Mouse (Mus musculus) forebrain, postnatal 0 days (tissue): ENCODE results near the gene Scgb2a2. TPM values are rescaled to one million over a fixed set of nuclear protein-coding genes. Genes with fewer than 3 reads are reported as not detected.

Experiments used
- ATAC-seq: fragments of 200-750 bp; cut with Nextera tagmentation; 2 replicates; pipeline ENCODE4 v1.8.0; 2017; ENCODE audit warnings: mild to moderate bottlenecking, moderate library complexity
- DNase-seq: peaks from one replicate; pipeline ENCODE4 v3.0.0-alpha.2; 2015
- H3K27ac ChIP-seq: fragments of 300-500 bp; sonication (generic); 2 replicates; pipeline ENCODE4 v1.5.1; 2014; ENCODE audit warnings: low read depth, mild to moderate bottlenecking, antibody characterized with exemption, low read length, moderate library complexity, mixed read lengths
- H3K27me3 ChIP-seq: fragments of 300-500 bp; sonication (generic); 2 replicates; pipeline ENCODE4 v1.6.1; 2014; ENCODE audit warnings: mild to moderate bottlenecking, low read length, mixed read lengths; ENCODE audit not compliant: insufficient read depth
- H3K36me3 ChIP-seq: fragments of 300-500 bp; sonication (generic); 2 replicates; pipeline ENCODE4 v1.6.1; 2014; ENCODE audit warnings: mild to moderate bottlenecking, moderate library complexity; ENCODE audit not compliant: insufficient read depth
- H3K4me1 ChIP-seq: fragments of 300-500 bp; sonication (generic); 2 replicates; pipeline ENCODE4 v1.6.1; 2014; ENCODE audit warnings: antibody characterized with exemption; ENCODE audit not compliant: insufficient read depth
- H3K4me2 ChIP-seq: fragments of 300-500 bp; sonication (generic); 2 replicates; pipeline ENCODE4 v1.6.1; 2014; ENCODE audit warnings: low read depth, mild to moderate bottlenecking, moderate library complexity
- H3K4me3 ChIP-seq: fragments of 300-500 bp; sonication (generic); 2 replicates; pipeline ENCODE4 v1.5.1; 2014; ENCODE audit warnings: low read depth, low read length, mixed read lengths
- H3K9ac ChIP-seq: fragments of 300-500 bp; sonication (generic); 2 replicates; pipeline ENCODE4 v1.6.1; 2014; ENCODE audit warnings: mild to moderate bottlenecking
- H3K9me3 ChIP-seq: fragments of 300-500 bp; sonication (generic); 2 replicates; pipeline ENCODE4 v1.6.1; 2016; ENCODE audit warnings: low read length
- CTCF ChIP-seq: sonication (generic); IDR thresholded peaks from 2 replicates; pipeline ENCODE4 v1.5.1; 2016; ENCODE audit warnings: antibody characterized with exemption, control low read depth, low read depth
- WGBS: fragments of 180-500 bp; shearing (Covaris S2); extraction: QIAGEN DNeasy Blood & Tissue Kit; methylation state at CpG from one replicate; pipeline ENCODE4 v1.1.7; 2014; 5-methylcytosine and 5-hydroxymethylcytosine counted together
- polyA plus RNA-seq: library from polyadenylated mRNA; unstranded; fragments of >200 nt; fragmentation: Nextera tagmentation; extraction: Ambion mirVana; gene quantifications from 2 replicates; pipeline ENCODE4 v1.2.1, GENCODE M21; 2015
- total RNA-seq: library from RNA; depleted of rRNA; stranded (reverse); fragments of >200 nt; gene quantifications from 2 replicates; pipeline ENCODE4 v1.2.3, GENCODE M21; 2014

The Scgb2a2 gene
- total and polyA plus RNA-seq, 2 experiments from 2014 or later = not detected

- no peaks in the 10 kb centered on the region for H3K9me3 ChIP-seq
- 96% methylated on average over 20 of the region's 20 CpGs for WGBS
- TF ChIP-seq CTCF = no peak
- H3K4me2 ChIP-seq = no peak overlapping the region
- H3K36me3 ChIP-seq = peaks cover 65% of the 10 kb centered on the region
- H3K9ac ChIP-seq = no peak overlapping the region
- DNase-seq (no peak), ATAC-seq (no peak)
- no peaks in the 10 kb centered on the region for H3K4me1 ChIP-seq
- H3K27ac ChIP-seq = no peak overlapping the region
- no peaks in the 10 kb centered on the region for H3K27me3 ChIP-seq
- no peak overlapping the region for H3K4me3 ChIP-seq
Measured at GRCm38 (mm10) chr19:9878186-9878835, 30.9 kb downstream of the Scgb2a2 start.

DNA sequence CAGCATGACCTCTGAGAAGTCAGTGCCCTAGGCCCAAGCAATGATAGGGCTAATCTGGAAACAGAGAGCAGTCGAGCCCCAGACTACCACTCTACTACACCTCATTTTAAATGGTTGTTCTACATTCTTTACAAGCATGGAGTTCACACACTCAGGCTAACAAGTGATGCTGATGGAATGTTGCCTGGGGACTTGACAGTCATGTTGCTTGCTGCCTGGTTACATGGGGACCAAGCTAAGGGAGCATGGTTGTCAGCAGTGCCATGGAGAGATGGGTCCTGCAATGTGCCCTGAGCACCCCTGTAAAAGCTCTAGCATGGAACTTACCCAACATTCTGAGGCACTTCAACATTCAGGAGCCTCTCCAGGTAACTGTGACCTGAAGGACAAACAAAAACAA is 39.0 kb downstream of the Scgb2a2 start:
- WGBS = 90% methylated on average over 1 of the region's 1 CpGs
- no peak overlapping the region for H3K4me3 ChIP-seq

DNA sequence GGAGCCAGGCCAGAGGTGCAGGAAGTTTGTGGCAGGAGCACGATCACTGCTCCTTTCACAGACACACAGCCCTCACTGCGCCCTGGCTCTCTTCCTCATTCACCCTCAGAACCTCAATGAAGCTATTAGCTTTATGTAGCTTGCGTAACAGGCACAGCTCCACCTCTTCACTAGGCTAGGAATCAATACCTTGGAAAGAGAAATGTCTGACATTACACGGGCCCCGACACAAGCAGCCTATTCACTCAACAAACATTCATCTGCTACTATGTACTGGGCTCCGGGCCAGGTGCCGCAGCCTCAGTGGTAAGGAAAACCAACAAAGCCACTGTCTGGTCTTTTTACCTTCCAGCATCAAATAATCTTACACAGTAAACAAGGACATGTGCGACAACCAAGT is 39.4 kb downstream of the Scgb2a2 start:
- peaks cover 37% of the 10 kb centered on the region for H3K36me3 ChIP-seq

More for the DNA sequence above, 39.0 kb downstream of the Scgb2a2 start:
- DNase-seq (no peak), ATAC-seq (no peak)
- Histone ChIP-seq H3K36me3 (peaks cover 39% of the 10 kb centered on the region), H3K9me3 (no peaks in the 10 kb centered on the region), H3K4me1 (no peaks in the 10 kb centered on the region), H3K4me2 (no peak overlapping the region), H3K27ac (no peak overlapping the region), H3K27me3 (no peaks in the 10 kb centered on the region), H3K9ac (no peak overlapping the region)
- TF ChIP-seq CTCF = no peak

GRCm38 (mm10) chr19:9896067-9896466 is 48.7 kb downstream of the Scgb2a2 start:
- Histone ChIP-seq H3K9me3 (no peaks in the 10 kb centered on the region), H3K9ac (no peak overlapping the region), H3K4me1 (0 out of 2 replicates have a peak, but pooled peaks cover 5% of the 10 kb centered on the region), H3K27me3 (no peaks in the 10 kb centered on the region), H3K36me3 (peaks cover 17% of the 10 kb centered on the region; the same call in 1 of the 2 replicates), H3K4me2 (no peak overlapping the region), H3K27ac (no peak overlapping the region), H3K4me3 (no peak overlapping the region)
- DNase-seq (no peak), ATAC-seq (no peak)
- TF ChIP-seq CTCF = no peak
- WGBS = 83% methylated on average over 5 of the region's 5 CpGs

More for the DNA sequence above, 39.4 kb downstream of the Scgb2a2 start:
- no peak overlapping the region for H3K9ac ChIP-seq
- no peaks in the 10 kb centered on the region for H3K27me3 ChIP-seq
- H3K27ac ChIP-seq = no peak overlapping the region
- H3K9me3 ChIP-seq = no peaks in the 10 kb centered on the region
- H3K4me3 ChIP-seq = no peak overlapping the region
- no peak overlapping the region for H3K4me2 ChIP-seq
- DNase-seq (no peak), ATAC-seq (no peak)
- 77% methylated on average over 8 of the region's 8 CpGs for WGBS
- no peaks in the 10 kb centered on the region for H3K4me1 ChIP-seq
- no peak for TF ChIP-seq CTCF

DNA sequence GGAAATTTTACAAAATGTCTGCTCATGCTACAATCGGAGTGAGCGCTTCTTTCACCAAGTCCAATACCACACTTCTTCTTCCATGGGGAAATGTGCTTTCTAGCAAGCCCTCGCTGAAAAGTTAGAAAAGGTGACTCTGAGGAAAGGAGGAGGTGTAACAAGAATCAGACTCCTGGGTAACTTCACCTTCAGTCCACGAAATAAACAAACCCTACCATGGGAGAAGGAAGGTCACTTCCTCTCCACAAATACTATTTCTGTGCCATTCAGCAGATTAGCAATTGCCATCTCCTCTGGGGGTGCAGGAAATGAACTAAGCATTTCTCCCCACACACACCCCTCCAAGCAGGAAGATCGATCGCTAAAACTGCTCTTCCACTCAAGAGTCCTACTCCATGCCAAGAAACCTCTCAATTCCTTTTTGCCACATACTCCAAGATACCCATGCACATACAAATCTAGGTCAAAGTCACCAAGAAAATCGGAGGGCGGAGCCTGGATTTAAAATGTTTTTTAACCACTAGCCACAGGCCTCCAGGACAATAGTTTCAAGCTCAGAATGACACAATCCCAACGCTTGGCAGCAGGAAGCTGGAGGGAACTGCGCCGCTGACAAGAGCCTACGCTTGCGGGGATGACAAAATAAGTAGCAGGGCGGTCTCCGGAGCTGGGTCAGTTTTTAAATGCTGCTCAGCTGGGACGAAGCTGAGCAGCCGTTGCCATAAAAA is 51.1 kb downstream of the Scgb2a2 start:
- Histone ChIP-seq H3K9ac (peak overlapping the region; percentile 59), H3K36me3 (peaks cover 7% of the 10 kb centered on the region; the same call in 1 of the 2 replicates), H3K9me3 (no peaks in the 10 kb centered on the region), H3K4me3 (peak overlapping the region; percentile 84), H3K27me3 (no peaks in the 10 kb centered on the region), H3K27ac (no peak overlapping the region), H3K4me1 (0 out of 2 replicates have a peak, but pooled peaks cover 5% of the 10 kb centered on the region), H3K4me2 (peak overlapping the region; percentile 95)
- DNase-seq (no peak), ATAC-seq (no peak)
- 9% methylated on average over 17 of the region's 17 CpGs for WGBS
- TF ChIP-seq CTCF = no peak

DNA sequence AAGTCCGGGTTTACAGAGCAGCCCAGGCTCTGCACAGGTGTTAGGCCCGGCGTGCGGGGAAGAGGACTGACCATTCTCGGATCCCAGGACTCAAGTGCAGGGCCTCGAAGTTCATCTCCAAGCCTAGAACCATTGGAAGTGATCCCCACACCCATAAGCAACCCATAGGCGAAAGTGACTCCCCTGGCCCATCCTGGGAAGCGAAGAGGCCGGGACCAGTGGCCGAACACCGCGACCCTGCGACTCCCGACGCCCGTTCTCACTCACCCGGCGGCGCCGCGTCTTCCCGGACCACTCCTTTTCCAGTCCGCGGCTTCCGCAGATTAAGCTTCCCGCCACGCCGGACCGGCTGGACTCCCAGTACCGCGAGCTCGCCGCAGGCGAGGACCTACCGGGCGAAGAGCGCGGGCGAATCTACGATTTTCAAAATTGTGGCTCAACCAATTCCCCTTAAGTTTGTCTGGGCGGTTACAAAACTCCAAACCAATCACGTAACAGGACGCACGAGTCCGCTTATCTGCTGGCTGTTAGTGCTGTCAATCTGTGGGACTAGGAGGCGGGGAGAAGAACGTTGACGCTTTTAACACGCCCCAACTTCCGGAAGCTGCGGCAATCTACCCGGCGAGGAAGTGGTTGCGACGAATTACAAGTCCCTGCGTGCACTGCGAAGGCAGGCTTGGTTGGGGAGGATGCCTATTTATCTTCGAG is 51.9 kb downstream of the Scgb2a2 start, which contains the start of gene Incenp:
Gene Incenp (minus strand): TSS at position 480 of the 708 bp plus-strand sequence.
- peak within 1 kb of the TSS; percentile 88 for H3K27ac ChIP-seq
- H3K9ac ChIP-seq = peak within 1 kb of the TSS; percentile 59
- H3K27me3 ChIP-seq = no peaks in the 10 kb centered on the region
- H3K36me3 ChIP-seq = 0 out of 2 replicates have a peak, but pooled peaks cover under 1% of the 10 kb centered on the region
- H3K4me3 ChIP-seq = peak within 1 kb of the TSS; percentile 84
- H3K4me2 ChIP-seq = peak within 1 kb of the TSS; percentile 95
- DNase-seq (peak; percentile 98), ATAC-seq (peak; percentile 99)
- WGBS = under 1% methylated on average over 58 of the region's 58 CpGs
- no peaks in the 10 kb centered on the region for H3K9me3 ChIP-seq
- no peak for TF ChIP-seq CTCF
- H3K4me1 ChIP-seq = 0 out of 2 replicates have a peak, but pooled peaks cover 5% of the 10 kb centered on the region
